Mouse (Mus musculus) cortical plate, adult 2 months (tissue): ENCODE results near the gene Faap100. TPM values are rescaled to one million over a fixed set of nuclear protein-coding genes. Genes with fewer than 3 reads are reported as not detected.

Experiments
- H3K27ac ChIP-seq: fragments of 200-500 bp; 2 replicates; pipeline ENCODE4 v1.5.1; 2012; ENCODE audit warnings: low read length, control low read depth, inconsistent platforms; ENCODE audit not compliant: insufficient read depth
- H3K4me1 ChIP-seq: fragments of 200-500 bp; 2 replicates; pipeline ENCODE4 v1.6.1; 2011; ENCODE audit warnings: low read length; ENCODE audit not compliant: control insufficient read depth, insufficient read depth
- H3K4me3 ChIP-seq: fragments of 200-500 bp; 2 replicates; pipeline ENCODE4 v1.5.1; 2011; ENCODE audit warnings: mild to moderate bottlenecking, low read length, control low read depth; ENCODE audit not compliant: insufficient read depth
- CTCF ChIP-seq: fragments of 200-500 bp; IDR thresholded peaks from 2 replicates; pipeline ENCODE4 v1.5.1; 2011; ENCODE audit warnings: mild to moderate bottlenecking, control low read depth, low read length; ENCODE audit not compliant: insufficient read depth; ENCODE audit errors: extremely low read depth
- POLR2A ChIP-seq: fragments of 200-500 bp; IDR thresholded peaks from 2 replicates; pipeline ENCODE4 v1.6.1; 2011; ENCODE audit warnings: mild to moderate bottlenecking, low read length, control low read depth; ENCODE audit not compliant: insufficient read depth; ENCODE audit errors: extremely low read depth
- polyA plus RNA-seq: library from polyadenylated mRNA; depleted of rRNA; stranded (reverse); fragments of >200 nt; gene quantifications from 2 replicates; pipeline ENCODE4 v1.2.3, GENCODE M21; 2012

Faap100 gene
- polyA plus RNA-seq, 1 experiment: 22.8 TPM

- Histone ChIP-seq H3K4me1 (peaks cover 3% of the 10 kb centered on the region), H3K27ac (no peak overlapping the region), H3K4me3 (no peak overlapping the region)
- no peak for TF ChIP-seq CTCF
- no peak for TF ChIP-seq POLR2A
These were observed 17.8 kb downstream of the Faap100 start for GRCm38 (mm10) chr11:120360755-120361154.

DNA sequence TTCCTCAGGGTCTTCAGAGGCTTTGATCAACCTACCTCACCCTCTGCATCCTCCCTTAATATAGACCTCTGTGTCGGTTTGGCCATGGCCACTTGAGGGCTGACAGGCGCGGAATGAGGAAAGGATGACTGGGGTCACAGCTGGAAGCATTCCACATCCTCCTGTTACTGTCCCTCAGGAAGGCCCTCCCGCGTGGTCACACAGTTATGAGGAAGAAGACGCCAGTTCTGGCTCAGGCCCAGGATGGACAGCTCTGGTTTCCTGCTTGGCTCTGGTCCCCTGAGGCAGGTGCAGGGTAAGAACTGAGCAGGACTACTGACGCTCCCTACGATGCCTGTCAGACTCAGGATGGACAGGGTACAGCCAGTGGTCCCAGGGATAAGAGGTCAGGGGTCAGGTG lies 18.5 kb downstream of the Faap100 start:
- Histone ChIP-seq H3K4me1 (peaks cover 3% of the 10 kb centered on the region), H3K27ac (no peak overlapping the region), H3K4me3 (no peak overlapping the region)
- TF ChIP-seq CTCF: no peak
- no peak for TF ChIP-seq POLR2A

DNA sequence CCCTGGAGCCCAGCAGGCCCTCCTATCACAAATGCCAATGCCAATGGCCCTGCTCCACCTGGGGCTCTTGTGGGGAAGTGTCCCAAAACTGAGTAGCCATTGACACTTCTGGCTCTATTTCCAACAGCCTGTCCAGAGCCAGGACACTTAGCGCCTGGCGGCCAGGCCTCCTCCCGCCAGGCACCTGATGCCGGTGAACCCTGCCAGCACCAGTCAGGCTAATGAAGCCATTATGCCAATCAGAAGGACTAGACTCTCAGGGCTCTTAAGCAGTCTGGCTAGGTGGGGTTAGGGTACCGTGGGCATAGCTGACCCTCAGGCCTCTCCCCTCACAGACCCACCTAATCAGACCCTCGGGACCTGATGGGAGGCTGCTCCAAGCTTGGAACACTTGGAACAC lies 19.2 kb downstream of the Faap100 start:
- no peak overlapping the region for H3K27ac ChIP-seq
- no peak for TF ChIP-seq POLR2A
- H3K4me1 ChIP-seq: peaks cover 3% of the 10 kb centered on the region
- H3K4me3 ChIP-seq: no peak overlapping the region

DNA sequence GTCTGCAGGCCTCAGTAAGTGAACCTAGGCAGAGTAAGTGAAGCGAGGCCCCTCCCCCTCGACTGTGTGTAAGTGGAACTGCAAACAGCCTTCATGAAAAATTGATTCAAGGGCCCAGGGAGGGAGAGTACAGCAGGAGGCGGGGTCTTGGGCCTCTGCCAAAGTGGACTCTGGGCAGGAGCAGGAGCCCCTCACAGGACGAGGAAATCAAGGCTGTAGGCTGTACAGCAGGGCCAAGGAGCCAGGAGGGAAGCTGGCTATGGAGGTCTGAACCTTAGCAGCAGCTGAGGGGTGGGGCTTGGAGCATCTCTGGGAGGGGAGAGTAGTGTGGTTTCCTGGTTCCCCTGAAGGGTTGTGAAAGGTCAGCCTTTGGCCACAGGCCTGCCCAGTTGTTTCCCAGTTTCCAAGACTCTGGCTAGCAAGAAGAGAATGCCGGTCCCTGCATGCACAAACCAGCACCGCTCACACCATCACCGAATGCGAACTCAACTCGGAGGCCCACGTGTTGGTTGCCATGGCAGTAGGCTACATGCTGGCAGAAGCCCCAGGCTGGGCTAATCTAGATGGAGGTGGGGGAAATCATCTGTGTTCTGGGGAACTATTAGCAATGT lies 20.7 kb downstream of the Faap100 start:
- Histone ChIP-seq H3K4me1 (peaks cover 3% of the 10 kb centered on the region), H3K27ac (0 out of 2 replicates have a peak overlapping the region, but pooled peaks have one; percentile 49), H3K4me3 (no peak overlapping the region)
- TF ChIP-seq CTCF (no peak), POLR2A (peak; percentile 54; the same call in 1 of the 2 replicates)

- Histone ChIP-seq H3K27ac (no peak overlapping the region), H3K4me3 (no peak overlapping the region), H3K4me1 (peaks cover 5% of the 10 kb centered on the region)
- TF ChIP-seq POLR2A: no peak
- TF ChIP-seq CTCF: no peak
These were observed 21.7 kb downstream of the Faap100 start for GRCm38 (mm10) chr11:120356900-120357299.

DNA sequence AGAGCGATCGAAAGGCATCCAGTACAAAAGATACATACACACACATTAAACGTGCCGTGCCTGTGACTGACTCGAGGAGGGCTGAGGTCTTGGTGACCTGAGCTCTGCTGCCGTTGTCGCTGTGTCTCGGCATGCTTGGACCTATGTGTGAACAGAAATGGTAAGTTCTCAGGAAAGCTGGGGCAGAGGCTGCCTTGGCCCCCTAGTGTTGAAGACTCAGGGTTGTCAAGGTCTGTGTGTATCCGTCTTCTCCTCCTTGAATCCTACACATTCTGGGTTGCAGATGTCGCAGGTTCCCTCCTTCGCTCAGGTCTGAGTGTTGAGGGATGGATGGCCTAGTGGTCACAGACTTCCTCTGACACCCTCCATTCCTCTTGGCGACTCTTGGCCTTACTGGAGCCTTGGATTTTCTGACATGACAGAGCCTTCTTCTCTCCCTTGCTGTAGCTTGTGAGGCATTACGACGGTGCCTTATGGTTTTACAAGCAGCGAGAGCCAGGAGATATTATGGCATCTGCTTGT lies 22.2 kb downstream of the Faap100 start:
- Histone ChIP-seq H3K4me1 (peaks cover 5% of the 10 kb centered on the region), H3K27ac (no peak overlapping the region), H3K4me3 (no peak overlapping the region)
- TF ChIP-seq CTCF: no peak
- no peak for TF ChIP-seq POLR2A

DNA sequence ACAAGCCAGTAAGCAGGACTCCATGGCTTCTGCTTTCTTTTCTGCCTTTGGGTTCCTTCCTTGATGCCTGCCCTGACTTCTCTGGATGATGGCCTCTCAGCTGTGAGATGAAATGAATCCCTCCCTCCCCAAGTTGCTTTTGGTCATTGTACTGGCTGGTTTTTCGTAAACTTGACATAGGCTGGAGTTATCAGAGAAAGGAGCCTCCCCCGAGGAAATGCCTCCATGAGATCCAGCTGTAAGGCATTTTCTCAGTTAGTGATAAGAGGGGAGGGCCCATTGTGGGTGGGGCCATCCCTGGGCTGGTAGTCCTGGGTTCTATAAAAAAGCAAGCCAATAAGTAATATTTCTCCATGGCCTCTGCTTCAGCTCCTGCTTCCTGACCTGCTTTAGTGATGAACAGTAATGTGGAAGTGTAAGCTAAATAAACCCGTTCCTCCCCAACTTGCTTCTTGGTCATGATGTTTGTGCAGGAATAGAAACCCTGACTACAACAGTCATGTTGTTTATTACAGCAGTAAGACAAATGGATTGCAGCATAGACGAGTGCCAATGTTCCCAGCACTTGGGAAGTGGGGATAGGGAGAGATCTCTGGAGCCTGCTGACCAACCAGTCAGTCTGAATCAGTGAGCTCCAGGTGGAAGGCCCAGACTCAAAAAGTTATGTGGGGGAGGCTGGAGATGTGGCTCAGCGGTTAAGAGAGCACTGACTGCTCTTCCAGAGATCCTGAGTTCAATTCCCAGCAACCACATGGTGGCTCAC lies 23.1 kb downstream of the Faap100 start:
- no peak overlapping the region for H3K27ac ChIP-seq
- no peak for TF ChIP-seq CTCF
- TF ChIP-seq POLR2A: no peak
- peaks cover 5% of the 10 kb centered on the region for H3K4me1 ChIP-seq
- H3K4me3 ChIP-seq: no peak overlapping the region

DNA sequence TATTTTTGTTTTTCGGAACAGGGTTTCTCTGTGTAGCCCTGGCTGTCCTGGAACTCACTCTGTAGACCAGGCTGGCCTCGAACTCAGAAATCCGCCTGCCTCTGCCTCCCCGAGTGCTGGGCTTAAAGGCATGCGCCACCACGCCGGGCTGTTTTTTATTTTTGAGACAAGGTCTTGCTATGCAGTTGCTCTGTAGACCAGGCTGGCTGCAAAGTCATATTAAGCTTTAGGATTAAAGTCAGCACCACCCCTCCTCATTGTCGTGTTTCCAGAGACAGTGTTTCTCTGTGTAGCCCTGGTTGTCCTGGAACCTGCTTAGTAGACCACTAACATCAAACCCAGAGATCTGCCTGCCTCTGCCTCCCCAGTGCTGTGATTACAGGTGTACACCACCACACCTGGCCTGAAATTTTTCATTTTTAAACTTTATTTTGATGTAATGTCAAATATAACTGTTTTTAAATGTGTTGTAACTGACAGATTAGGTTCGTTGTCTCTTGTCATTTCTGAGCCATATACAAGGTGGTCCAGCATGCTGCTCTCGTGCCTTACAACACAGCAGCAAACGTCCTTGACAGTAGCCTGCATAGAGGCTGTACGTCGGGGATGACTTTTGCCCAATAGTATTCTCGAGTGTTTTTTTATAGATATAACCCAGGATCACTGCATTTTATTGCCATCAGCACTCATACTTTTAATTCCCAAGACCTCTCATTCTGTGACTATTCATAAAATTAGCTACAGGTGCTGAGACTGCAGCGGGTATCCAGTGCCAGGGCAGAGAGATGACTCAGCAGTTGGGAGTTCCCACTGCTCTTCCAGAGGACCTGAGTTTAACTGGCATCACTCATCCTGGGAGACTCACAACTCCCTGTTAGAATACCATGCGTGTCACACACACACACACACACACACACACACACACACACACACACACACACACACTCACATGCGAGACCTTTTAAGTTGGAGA lies 24.0 kb downstream of the Faap100 start:
- H3K4me3 ChIP-seq: no peak overlapping the region
- no peak overlapping the region for H3K27ac ChIP-seq
- TF ChIP-seq CTCF (no peak), POLR2A (no peak)
- H3K4me1 ChIP-seq: peaks cover 5% of the 10 kb centered on the region
